Mouse (Mus musculus): Measurements from ENCODE around the gene Dnph1. TPM values are rescaled to one million over a fixed set of nuclear protein-coding genes. Genes with fewer than 3 reads are reported as not detected.
"Not testable (repeated sequence)": the region's sequence is repeated elsewhere in the genome, so short reads cannot be mapped to it uniquely, and the experiment has no call there.

The Dnph1 gene
- polyA plus RNA-seq, 1 experiment from 2014 or later = 58.0 TPM

- Histone ChIP-seq H3K27me3 (peaks cover 21% of the 10 kb centered on the region; the same call in 1 of the 2 replicates), H3K9me3 (replicated peaks) (no peaks in the 10 kb centered on the region), H3K36me3 (no peaks in the 10 kb centered on the region), H3K9ac (no peak overlapping the region), H3K4me3 (replicated peaks) (no peak overlapping the region), H3K27ac (no peak overlapping the region), H3K4me2 (no peak overlapping the region), H3K4me1 (peaks cover 6% of the 10 kb centered on the region; the same call in 1 of the 2 replicates)
- no peak for ATAC-seq (replicated peaks; ENCODE audit: low FRiP score)
- 48% methylated on average over 8 of the region's 8 CpGs for WGBS
Measured at GRCm38 (mm10) chr17:46476601-46477000, 19.9 kb upstream of the Dnph1 start.

- Histone ChIP-seq H3K9ac (no peak overlapping the region), H3K4me1 (peaks cover 6% of the 10 kb centered on the region; the same call in 1 of the 2 replicates), H3K9me3 (replicated peaks) (no peaks in the 10 kb centered on the region), H3K4me2 (no peak overlapping the region), H3K4me3 (replicated peaks) (no peak overlapping the region), H3K27me3 (peaks cover 27% of the 10 kb centered on the region; the same call in 1 of the 2 replicates), H3K36me3 (no peaks in the 10 kb centered on the region), H3K27ac (no peak overlapping the region)
- 54% methylated on average over 15 of the region's 15 CpGs for WGBS
- no peak for ATAC-seq (replicated peaks; ENCODE audit: low FRiP score)
Measured at GRCm38 (mm10) chr17:46477286-46477685, 19.2 kb upstream of the Dnph1 start.

GRCm38 (mm10) chr17:46483561-46484001 lies 12.9 kb upstream of the Dnph1 start:
- Histone ChIP-seq H3K9me3 (replicated peaks) (no peaks in the 10 kb centered on the region), H3K9ac (peak overlapping the region; percentile 27), H3K27me3 (peaks cover 85% of the 10 kb centered on the region), H3K4me1 (peaks cover 22% of the 10 kb centered on the region), H3K4me3 (replicated peaks) (peak overlapping the region; percentile 41), H3K27ac (peak overlapping the region; percentile 52; the same call in 1 of the 2 replicates), H3K36me3 (no peaks in the 10 kb centered on the region), H3K4me2 (peak overlapping the region; percentile 63)
- WGBS = under 1% methylated on average over 16 of the region's 16 CpGs
- peak; percentile 73 for ATAC-seq (replicated peaks; ENCODE audit: low FRiP score)

- Histone ChIP-seq H3K27ac (peak overlapping the region; percentile 52; the same call in 1 of the 2 replicates), H3K36me3 (no peaks in the 10 kb centered on the region), H3K9ac (0 out of 2 replicates have a peak overlapping the region, but pooled peaks have one; percentile 34), H3K27me3 (peaks cover 86% of the 10 kb centered on the region), H3K4me3 (replicated peaks) (peak overlapping the region; percentile 41), H3K4me1 (peaks cover 22% of the 10 kb centered on the region), H3K9me3 (replicated peaks) (no peaks in the 10 kb centered on the region), H3K4me2 (peak overlapping the region; percentile 63)
- WGBS = 1% methylated on average over 13 of the region's 13 CpGs
- ATAC-seq (replicated peaks; ENCODE audit: low FRiP score) = peak; percentile 48
Measured at GRCm38 (mm10) chr17:46484021-46484431, 12.5 kb upstream of the Dnph1 start.

- H3K36me3 ChIP-seq = no peaks in the 10 kb centered on the region
- peaks cover 88% of the 10 kb centered on the region for H3K27me3 ChIP-seq
- no peaks in the 10 kb centered on the region for H3K9me3 ChIP-seq (replicated peaks)
- H3K4me3 ChIP-seq (replicated peaks) = peak overlapping the region; percentile 41
- H3K9ac ChIP-seq = 0 out of 2 replicates have a peak overlapping the region, but pooled peaks have one; percentile 34
- peak overlapping the region; percentile 63 for H3K4me2 ChIP-seq
- peaks cover 22% of the 10 kb centered on the region for H3K4me1 ChIP-seq
- H3K27ac ChIP-seq = peak overlapping the region; percentile 52; the same call in 1 of the 2 replicates
- ATAC-seq (replicated peaks; ENCODE audit: low FRiP score) = no peak
- WGBS = 7% methylated on average over 6 of the region's 6 CpGs
Measured at GRCm38 (mm10) chr17:46484461-46484875, 12.0 kb upstream of the Dnph1 start.

- ATAC-seq (replicated peaks; ENCODE audit: low FRiP score) = no peak
- no peaks in the 10 kb centered on the region for H3K9me3 ChIP-seq (replicated peaks)
- peaks cover 88% of the 10 kb centered on the region for H3K27me3 ChIP-seq
- no peak overlapping the region for H3K27ac ChIP-seq
- peak overlapping the region; percentile 46 for H3K4me3 ChIP-seq (replicated peaks)
- H3K4me2 ChIP-seq = peak overlapping the region; percentile 79
- no peaks in the 10 kb centered on the region for H3K36me3 ChIP-seq
- H3K4me1 ChIP-seq = peaks cover 22% of the 10 kb centered on the region
- 7% methylated on average over 13 of the region's 22 CpGs for WGBS
- 0 out of 2 replicates have a peak overlapping the region, but pooled peaks have one; percentile 29 for H3K9ac ChIP-seq
Measured at GRCm38 (mm10) chr17:46486995-46487394, 9.5 kb upstream of the Dnph1 start.

- Histone ChIP-seq H3K9me3 (replicated peaks) (no peaks in the 10 kb centered on the region), H3K4me1 (peaks cover 22% of the 10 kb centered on the region), H3K36me3 (no peaks in the 10 kb centered on the region), H3K27me3 (peaks cover 86% of the 10 kb centered on the region), H3K9ac (0 out of 2 replicates have a peak within 1 kb of the TSS, but pooled peaks have one; percentile 29), H3K27ac (no peak within 1 kb of the TSS), H3K4me2 (peak within 1 kb of the TSS; percentile 79), H3K4me3 (replicated peaks) (peak within 1 kb of the TSS; percentile 46)
- WGBS = 3% methylated on average over 23 of the region's 49 CpGs
- no peak for ATAC-seq (replicated peaks; ENCODE audit: low FRiP score)
Measured at GRCm38 (mm10) chr17:46487431-46487830, 9.1 kb upstream of the Dnph1 start, which contains the start of gene Ttbk1. TSS of gene Ttbk1 (minus strand) at chr17:46487675.

GRCm38 (mm10) chr17:46495486-46495885 lies 1.0 kb upstream of the Dnph1 start:
- 65% methylated on average over 5 of the region's 5 CpGs for WGBS
- Histone ChIP-seq H3K4me1 (peaks cover 19% of the 10 kb centered on the region), H3K27me3 (peaks cover 36% of the 10 kb centered on the region), H3K4me3 (replicated peaks) (no peak overlapping the region), H3K9ac (no peak overlapping the region), H3K36me3 (peaks cover 15% of the 10 kb centered on the region), H3K27ac (no peak overlapping the region), H3K4me2 (no peak overlapping the region), H3K9me3 (replicated peaks) (no peaks in the 10 kb centered on the region)
- ATAC-seq (replicated peaks; ENCODE audit: low FRiP score) = peak; percentile 24

- Histone ChIP-seq H3K4me2 (peak overlapping the region; percentile 87; the same call in 1 of the 2 replicates), H3K36me3 (peaks cover 17% of the 10 kb centered on the region), H3K27me3 (peaks cover 35% of the 10 kb centered on the region), H3K4me1 (peaks cover 19% of the 10 kb centered on the region)
- peak; percentile 3; the same call in 1 of the 2 replicates for ATAC-seq (replicated peaks; ENCODE audit: low FRiP score)
- H3K9me3 ChIP-seq (replicated peaks); H3K4me3 ChIP-seq (replicated peaks); H3K9ac ChIP-seq; H3K27ac ChIP-seq: not testable (repeated sequence)
Measured at GRCm38 (mm10) chr17:46496081-46496480, 430 bp upstream of the Dnph1 start.

- peaks cover 19% of the 10 kb centered on the region for H3K4me1 ChIP-seq
- peaks cover 17% of the 10 kb centered on the region for H3K36me3 ChIP-seq
- no peaks in the 10 kb centered on the region for H3K9me3 ChIP-seq (replicated peaks)
- H3K27me3 ChIP-seq = peaks cover 23% of the 10 kb centered on the region
- no peak overlapping the region for H3K4me3 ChIP-seq (replicated peaks)
- no peak overlapping the region for H3K27ac ChIP-seq
- WGBS = 63% methylated on average over 8 of the region's 8 CpGs
- H3K4me2 ChIP-seq = no peak overlapping the region; the same call in 1 of the 2 replicates
- ATAC-seq (replicated peaks; ENCODE audit: low FRiP score) = no peak
- no peak overlapping the region for H3K9ac ChIP-seq
Measured at GRCm38 (mm10) chr17:46497956-46498355, 1.4 kb downstream of the Dnph1 start.

GRCm38 (mm10) chr17:46502775-46503174 lies 6.3 kb downstream of the Dnph1 start:
- Histone ChIP-seq H3K36me3 (peaks cover 17% of the 10 kb centered on the region), H3K4me3 (replicated peaks) (no peak overlapping the region), H3K4me1 (peaks cover 15% of the 10 kb centered on the region), H3K9me3 (replicated peaks) (no peaks in the 10 kb centered on the region), H3K9ac (no peak overlapping the region), H3K27me3 (no peaks in the 10 kb centered on the region), H3K27ac (no peak overlapping the region), H3K4me2 (no peak overlapping the region)
- no peak for ATAC-seq (replicated peaks; ENCODE audit: low FRiP score)
- WGBS = 93% methylated on average over 2 of the region's 2 CpGs

- peak overlapping the region; percentile 23; the same call in 1 of the 2 replicates for H3K27ac ChIP-seq
Measured at GRCm38 (mm10) chr17:46503847-46504638, 7.5 kb downstream of the Dnph1 start.

More at GRCm38 (mm10) chr17:46503847-46504638, 7.5 kb downstream of the Dnph1 start:
- Histone ChIP-seq H3K4me3 (replicated peaks) (no peak overlapping the region), H3K9ac (no peak overlapping the region), H3K36me3 (peaks cover 12% of the 10 kb centered on the region), H3K9me3 (replicated peaks) (no peaks in the 10 kb centered on the region), H3K4me2 (0 out of 2 replicates have a peak overlapping the region, but pooled peaks have one; percentile 5), H3K27me3 (no peaks in the 10 kb centered on the region), H3K4me1 (peaks cover 8% of the 10 kb centered on the region; the same call in 1 of the 2 replicates)
- WGBS = 49% methylated on average over 14 of the region's 14 CpGs
- ATAC-seq (replicated peaks; ENCODE audit: low FRiP score) = peak; percentile 43; the same call in 1 of the 2 replicates
